Mouse (Mus musculus) hindbrain, embryonic 13.5 days (tissue): ENCODE data around the gene Prlhr. TPM values are rescaled to one million over a fixed set of nuclear protein-coding genes. Genes with fewer than 3 reads are reported as not detected.

ENCODE experiments used
- polyA plus RNA-seq: library from polyadenylated mRNA; unstranded; fragments of >200 nt; fragmentation: Nextera tagmentation; extraction: Ambion mirVana; gene quantifications from 2 replicates; pipeline ENCODE4 v1.2.1, GENCODE M21; 2015

Prlhr gene
- polyA plus RNA-seq, 1 experiment from 2014 or later: 0.17 TPM

Other genes with a start within 250 kb of the Prlhr start
- 76.2 and 76.5 TPM in 2 replicates for gene Fam204a, start 241.6 kb downstream of the Prlhr start, polyA plus RNA-seq
- 21.2 and 23.0 TPM in 2 replicates for gene Cacul1, start 112.7 kb upstream of the Prlhr start, polyA plus RNA-seq